Mouse (Mus musculus): ENCODE results near the gene Ap4e1. TPM values are rescaled to one million over a fixed set of nuclear protein-coding genes. Genes with fewer than 3 reads are reported as not detected.
"Not testable (repeated sequence)": the region's sequence is repeated elsewhere in the genome, so short reads cannot be mapped to it uniquely, and the experiment has no call there.

Gene Ap4e1
- polyA plus RNA-seq, 1 experiment from 2014 or later = 9.5 TPM

DNA sequence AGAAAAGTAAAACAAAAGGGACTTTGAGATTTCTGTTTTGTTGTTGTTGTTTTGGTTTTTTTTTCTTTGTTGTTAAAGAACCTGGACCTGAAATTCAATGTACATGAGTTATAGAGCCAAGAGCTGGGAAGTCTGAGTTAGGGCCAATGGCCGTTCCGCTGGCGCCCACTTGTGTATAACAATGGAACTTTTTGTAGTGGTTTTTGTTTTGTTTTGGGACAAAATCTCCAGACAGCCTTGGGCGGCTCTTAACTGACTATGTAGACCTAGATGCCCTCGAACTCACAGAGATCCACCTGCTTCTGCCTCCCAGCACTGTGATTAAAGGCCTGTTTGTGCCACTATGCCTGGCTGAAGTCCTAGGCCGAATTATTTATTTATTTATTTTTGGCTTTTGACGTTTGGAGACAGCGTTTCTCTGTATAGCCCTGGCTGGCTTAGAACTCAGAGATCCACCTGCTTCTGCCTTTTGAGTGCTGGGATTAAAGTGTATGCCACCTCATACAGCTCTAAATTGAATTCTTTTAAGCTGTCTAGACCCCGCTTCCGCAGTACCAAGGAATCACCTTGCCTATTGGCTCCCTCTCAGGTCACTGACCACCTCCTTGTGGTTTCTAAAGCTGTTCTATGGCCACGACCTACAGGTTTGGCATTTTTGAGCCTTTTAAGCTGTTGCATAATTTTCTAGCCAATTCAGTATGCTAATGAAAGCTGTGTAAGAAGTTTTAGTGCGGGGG lies 1.7 kb upstream of the Ap4e1 start:
- WGBS = 38% methylated on average over 12 of the region's 12 CpGs
- Histone ChIP-seq H3K4me2 (no peak overlapping the region), H3K4me3 (peak overlapping the region; percentile 23), H3K27ac (no peak overlapping the region), H3K36me3 (0 out of 2 replicates have a peak, but pooled peaks cover 5% of the 10 kb centered on the region), H3K27me3 (no peaks in the 10 kb centered on the region), H3K4me1 (peaks cover 10% of the 10 kb centered on the region), H3K9ac (no peak overlapping the region), H3K9me3 (no peaks in the 10 kb centered on the region)
- ATAC-seq (ENCODE audit: insufficient number of reproducible peaks, low FRiP score, low TSS enrichment, low read depth) = no peak

DNA sequence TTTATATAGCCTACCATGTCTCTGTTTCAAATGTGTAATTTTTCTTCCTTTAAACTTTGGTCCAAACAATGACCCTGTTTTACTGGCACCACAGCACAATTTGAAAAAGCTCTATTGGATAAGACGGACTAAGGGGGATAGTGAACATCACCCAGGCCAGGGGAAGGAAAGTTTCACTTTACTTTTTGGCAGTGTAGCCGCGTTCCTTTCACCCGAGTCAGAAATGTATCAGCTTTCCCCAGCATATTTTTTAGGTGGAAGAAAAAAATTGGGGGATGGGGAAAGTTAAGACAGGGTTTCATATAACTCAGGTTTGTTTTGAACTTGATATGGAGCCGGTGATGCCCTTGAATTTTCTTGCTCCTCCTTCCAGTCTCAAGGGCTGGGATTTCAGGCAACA lies 1.0 kb upstream of the Ap4e1 start:
- Histone ChIP-seq H3K36me3 (peaks cover 11% of the 10 kb centered on the region), H3K9me3 (no peaks in the 10 kb centered on the region), H3K4me1 (peaks cover 10% of the 10 kb centered on the region), H3K27me3 (no peaks in the 10 kb centered on the region), H3K4me2 (no peak overlapping the region), H3K27ac (no peak overlapping the region), H3K9ac (no peak overlapping the region), H3K4me3 (no peak overlapping the region)
- no peak for ATAC-seq (ENCODE audit: insufficient number of reproducible peaks, low FRiP score, low TSS enrichment, low read depth)
- 61% methylated on average over 5 of the region's 5 CpGs for WGBS

DNA sequence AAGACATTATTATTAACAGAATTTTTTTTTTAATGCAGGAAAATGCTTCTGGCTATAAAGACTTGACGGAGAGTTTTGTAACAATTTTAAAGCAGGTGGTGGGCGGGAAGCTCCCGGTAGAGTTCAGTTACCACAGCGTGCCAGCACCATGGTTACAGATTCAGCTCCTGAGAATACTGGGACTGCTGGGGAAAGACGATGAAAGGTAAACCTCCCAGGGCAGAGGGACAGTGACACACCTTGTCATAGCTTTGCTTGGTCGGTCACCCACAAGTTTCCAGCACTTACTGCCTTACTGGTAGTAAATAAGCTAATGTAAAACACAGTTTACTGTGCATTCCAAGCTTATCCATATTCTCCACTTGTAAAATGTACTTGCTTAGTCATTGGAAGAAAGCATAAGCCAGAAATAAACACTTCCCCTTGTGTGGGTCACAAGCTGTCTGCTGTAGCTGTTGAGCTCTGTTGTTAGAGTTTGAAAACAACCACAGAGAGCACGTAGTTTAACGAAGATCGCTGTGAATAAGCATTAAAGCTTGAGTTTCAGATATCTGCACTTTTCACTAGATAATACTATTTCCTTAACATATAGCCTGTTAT lies 26.6 kb downstream of the Ap4e1 start:
- H3K36me3 ChIP-seq = peaks cover 42% of the 10 kb centered on the region
- no peak for ATAC-seq (ENCODE audit: insufficient number of reproducible peaks, low FRiP score, low TSS enrichment, low read depth)
- H3K4me3 ChIP-seq = no peak overlapping the region
- no peaks in the 10 kb centered on the region for H3K27me3 ChIP-seq
- WGBS = 87% methylated on average over 9 of the region's 9 CpGs
- H3K9me3 ChIP-seq = no peaks in the 10 kb centered on the region
- no peaks in the 10 kb centered on the region for H3K4me1 ChIP-seq
- H3K27ac ChIP-seq = no peak overlapping the region
- no peak overlapping the region for H3K4me2 ChIP-seq
- H3K9ac ChIP-seq = no peak overlapping the region

DNA sequence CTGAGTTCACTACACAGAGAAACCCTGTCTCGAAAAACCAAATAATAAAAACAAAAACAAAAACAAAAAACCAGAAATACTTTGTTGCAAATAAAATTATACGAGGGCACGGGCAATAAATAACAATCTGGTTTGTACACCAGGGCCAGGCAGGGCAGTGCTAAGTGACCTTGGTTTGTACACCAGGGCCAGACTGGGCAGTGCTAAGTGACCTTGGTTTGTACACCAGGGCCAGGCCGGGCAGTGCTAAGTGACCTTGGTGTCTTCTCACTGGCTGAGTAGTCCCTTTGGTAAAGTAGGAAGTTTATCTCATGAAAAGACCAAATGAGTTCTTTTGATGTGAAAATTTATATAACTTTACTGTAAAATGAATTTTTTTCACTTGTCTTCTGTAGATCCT lies 28.8 kb downstream of the Ap4e1 start:
- Histone ChIP-seq H3K4me3 (no peak overlapping the region), H3K9ac (no peak overlapping the region), H3K27ac (no peak overlapping the region), H3K9me3 (no peaks in the 10 kb centered on the region), H3K27me3 (no peaks in the 10 kb centered on the region), H3K36me3 (peaks cover 45% of the 10 kb centered on the region), H3K4me2 (no peak overlapping the region), H3K4me1 (no peaks in the 10 kb centered on the region)
- no peak for ATAC-seq (ENCODE audit: insufficient number of reproducible peaks, low FRiP score, low TSS enrichment, low read depth)
- 90% methylated on average over 4 of the region's 4 CpGs for WGBS

GRCm38 (mm10) chr2:127061471-127061870 lies 53.0 kb downstream of the Ap4e1 start:
- H3K4me2 ChIP-seq = no peak overlapping the region
- ATAC-seq (ENCODE audit: insufficient number of reproducible peaks, low FRiP score, low TSS enrichment, low read depth) = no peak
- no peaks in the 10 kb centered on the region for H3K9me3 ChIP-seq
- H3K27ac ChIP-seq = no peak overlapping the region
- peaks cover 57% of the 10 kb centered on the region for H3K36me3 ChIP-seq
- H3K4me3 ChIP-seq = no peak overlapping the region
- no peak overlapping the region for H3K9ac ChIP-seq
- no peaks in the 10 kb centered on the region for H3K27me3 ChIP-seq
- H3K4me1 ChIP-seq = no peaks in the 10 kb centered on the region
- WGBS = 93% methylated on average over 9 of the region's 9 CpGs

DNA sequence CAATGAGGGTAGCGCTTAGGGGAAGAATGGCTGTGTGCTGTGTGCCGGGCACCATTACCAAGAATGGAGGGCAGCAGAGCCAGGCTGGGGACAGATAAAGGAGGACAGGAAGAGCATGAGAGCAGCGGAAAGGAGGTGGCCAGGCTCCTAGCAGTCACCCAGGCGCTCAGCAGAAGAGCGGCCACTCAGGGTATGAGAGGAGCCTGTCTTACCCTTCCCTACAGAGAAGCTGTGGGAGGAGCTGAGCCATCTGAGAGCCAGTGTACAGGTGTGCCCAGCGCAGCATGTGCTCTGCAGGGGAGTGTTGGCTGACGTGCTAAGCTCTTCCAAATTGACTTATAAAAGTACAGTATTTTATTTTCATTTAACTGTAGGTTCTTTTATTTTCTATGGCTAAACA lies 60.3 kb downstream of the Ap4e1 start:
- no peak overlapping the region for H3K9ac ChIP-seq
- ATAC-seq (ENCODE audit: insufficient number of reproducible peaks, low FRiP score, low TSS enrichment, low read depth) = no peak
- no peak overlapping the region for H3K27ac ChIP-seq
- no peaks in the 10 kb centered on the region for H3K9me3 ChIP-seq
- no peak overlapping the region for H3K4me2 ChIP-seq
- 72% methylated on average over 7 of the region's 7 CpGs for WGBS
- peaks cover 13% of the 10 kb centered on the region for H3K4me1 ChIP-seq
- H3K36me3 ChIP-seq = peaks cover 8% of the 10 kb centered on the region; the same call in 1 of the 2 replicates
- no peaks in the 10 kb centered on the region for H3K27me3 ChIP-seq
- no peak overlapping the region for H3K4me3 ChIP-seq

DNA sequence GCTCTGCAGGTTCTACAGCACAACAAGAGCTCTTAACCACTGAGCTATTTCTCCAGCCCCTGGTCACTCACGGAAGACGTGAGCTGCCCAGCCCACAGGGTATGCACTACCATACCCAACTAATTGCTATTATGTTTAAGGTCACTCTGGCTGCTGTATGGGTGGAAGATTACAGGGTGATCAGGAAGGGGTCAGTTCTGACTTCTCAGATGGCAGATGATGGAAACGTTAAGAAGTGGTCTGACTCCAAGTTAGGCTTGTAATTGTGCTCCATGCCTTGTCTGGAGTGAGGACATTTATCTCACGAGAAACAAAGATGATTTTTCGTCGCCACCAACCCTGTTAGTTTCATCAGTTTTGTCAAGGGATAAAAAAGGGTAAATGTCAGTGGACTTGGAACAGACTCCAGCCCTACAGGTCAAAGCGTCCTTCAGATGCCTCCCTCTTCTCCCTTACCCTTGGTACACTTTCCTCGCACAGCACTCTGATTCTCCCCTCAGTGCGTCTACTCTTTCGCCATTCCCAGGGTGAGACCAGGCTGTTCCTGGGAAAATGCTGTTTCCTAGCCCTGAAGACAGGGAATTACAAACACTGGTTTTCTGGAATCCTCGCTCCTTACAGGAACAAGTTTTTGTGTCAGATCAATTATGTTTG lies 61.4 kb downstream of the Ap4e1 start:
- no peaks in the 10 kb centered on the region for H3K9me3 ChIP-seq
- H3K27ac ChIP-seq = peak overlapping the region; percentile 54
- H3K27me3 ChIP-seq = no peaks in the 10 kb centered on the region
- H3K36me3 ChIP-seq = peaks cover 8% of the 10 kb centered on the region; the same call in 1 of the 2 replicates
- WGBS = 9% methylated on average over 11 of the region's 11 CpGs
- H3K9ac ChIP-seq = peak overlapping the region; percentile 61; the same call in 1 of the 2 replicates
- H3K4me2 ChIP-seq = peak overlapping the region; percentile 62
- ATAC-seq (ENCODE audit: insufficient number of reproducible peaks, low FRiP score, low TSS enrichment, low read depth) = no peak
- H3K4me1 ChIP-seq = peaks cover 13% of the 10 kb centered on the region
- H3K4me3 ChIP-seq = peak overlapping the region; percentile 64

DNA sequence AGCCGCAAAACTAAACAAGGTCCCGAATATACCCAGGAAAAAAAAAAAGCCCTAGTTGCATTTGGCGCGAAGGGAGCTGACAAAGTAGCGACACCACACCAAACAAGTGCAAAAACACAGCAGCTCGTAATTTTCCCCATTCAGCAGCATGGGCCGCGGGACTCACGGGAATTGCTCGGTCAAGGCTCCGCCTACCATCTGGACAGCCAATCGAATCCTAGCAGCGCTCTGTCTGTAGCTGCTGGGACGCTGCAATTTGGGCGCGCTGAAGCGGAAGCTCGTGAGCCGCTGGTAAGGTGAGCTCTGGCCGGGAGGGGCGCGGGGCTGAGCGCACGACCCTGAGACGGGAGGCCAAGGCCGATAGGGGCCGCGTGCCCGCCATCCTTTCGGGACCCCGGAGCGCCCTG lies 61.9 kb downstream of the Ap4e1 start, which contains the start of gene Blvra:
TSS of gene Blvra (plus strand) at position 231 of the 407 bp plus-strand sequence.
- Histone ChIP-seq H3K27ac (peak within 1 kb of the TSS; percentile 54), H3K4me2 (peak within 1 kb of the TSS; percentile 62), H3K36me3 (peaks cover 8% of the 10 kb centered on the region; the same call in 1 of the 2 replicates), H3K4me3 (peak within 1 kb of the TSS; percentile 64), H3K9ac (peak within 1 kb of the TSS; percentile 61), H3K9me3 (no peaks in the 10 kb centered on the region), H3K4me1 (peaks cover 13% of the 10 kb centered on the region), H3K27me3 (no peaks in the 10 kb centered on the region)
- ATAC-seq (ENCODE audit: insufficient number of reproducible peaks, low FRiP score, low TSS enrichment, low read depth) = peak; percentile 95
- WGBS = 1% methylated on average over 31 of the region's 32 CpGs

DNA sequence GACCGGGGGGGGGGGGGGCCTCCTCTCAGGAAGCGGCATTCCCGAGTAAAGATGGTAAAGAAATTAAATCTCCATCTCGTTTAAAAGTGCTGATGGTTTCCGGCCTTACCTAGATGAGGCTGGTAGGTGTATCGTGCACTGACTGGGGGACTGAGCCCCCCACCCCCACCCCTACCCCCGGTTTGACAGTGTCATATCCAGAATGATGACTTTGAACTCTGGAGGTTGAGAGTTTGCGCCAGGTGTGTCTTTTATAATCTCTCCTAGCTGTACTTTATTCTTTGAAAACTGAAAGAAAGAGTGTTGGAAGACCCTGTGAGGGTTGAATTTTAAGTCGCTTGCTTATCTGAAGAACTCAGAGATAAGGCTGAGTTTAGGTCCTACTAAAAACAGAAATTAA lies 62.4 kb downstream of the Ap4e1 start:
- Histone ChIP-seq H3K4me3 (peak overlapping the region; percentile 64), H3K9me3 (no peaks in the 10 kb centered on the region), H3K36me3 (peaks cover 6% of the 10 kb centered on the region; the same call in 1 of the 2 replicates), H3K4me1 (peaks cover 13% of the 10 kb centered on the region), H3K4me2 (peak overlapping the region; percentile 62), H3K27ac (peak overlapping the region; percentile 54), H3K9ac (peak overlapping the region; percentile 61), H3K27me3 (no peaks in the 10 kb centered on the region)
- WGBS = 10% methylated on average over 9 of the region's 9 CpGs
- ATAC-seq (ENCODE audit: insufficient number of reproducible peaks, low FRiP score, low TSS enrichment, low read depth) = peak; percentile 32; the same call in 1 of the 2 replicates

DNA sequence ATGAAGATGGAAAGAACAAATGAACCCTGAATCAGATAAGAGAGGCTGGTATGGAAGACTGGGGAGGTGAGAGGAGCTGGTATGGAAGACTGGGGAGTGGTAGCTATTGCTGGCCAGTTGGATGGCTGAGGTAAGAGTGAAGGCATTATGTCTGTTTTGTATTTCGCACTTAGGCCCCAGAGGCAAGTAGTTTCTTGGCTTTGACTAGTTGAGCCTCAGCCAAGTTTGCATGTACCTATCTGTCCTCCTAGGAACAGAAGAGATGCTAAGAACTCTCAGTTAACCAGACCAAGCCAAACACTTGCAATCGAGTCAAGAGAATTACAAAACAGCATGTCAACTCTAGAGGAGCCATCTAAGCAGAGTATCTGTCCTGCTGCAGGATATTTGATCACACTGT lies 65.6 kb downstream of the Ap4e1 start:
- no peak for ATAC-seq (ENCODE audit: insufficient number of reproducible peaks, low FRiP score, low TSS enrichment, low read depth)

DNA sequence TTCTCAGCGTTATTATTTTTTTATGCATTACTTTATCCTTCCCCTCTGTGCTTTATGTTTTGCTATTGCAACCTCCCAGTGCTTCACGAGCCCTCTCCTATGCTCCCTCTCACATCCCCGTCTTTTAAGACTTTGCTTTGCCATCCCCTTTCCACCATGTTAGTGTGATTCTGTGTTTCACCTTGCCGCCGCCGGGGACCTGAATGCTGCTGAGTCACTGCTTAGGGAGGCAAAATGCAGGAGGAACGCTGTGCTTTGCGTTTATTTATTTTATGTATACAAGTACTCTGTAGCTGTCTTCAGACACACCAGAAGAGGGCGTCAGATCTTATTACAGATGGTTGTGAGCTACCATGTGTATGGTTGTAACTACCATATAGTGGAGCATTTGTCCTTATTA lies 69.1 kb downstream of the Ap4e1 start:
- H3K4me3 ChIP-seq = no peak overlapping the region
- H3K9me3 ChIP-seq = no peaks in the 10 kb centered on the region
- no peak for ATAC-seq (ENCODE audit: insufficient number of reproducible peaks, low FRiP score, low TSS enrichment, low read depth)
- H3K36me3 ChIP-seq = peaks cover 8% of the 10 kb centered on the region; the same call in 1 of the 2 replicates
- no peaks in the 10 kb centered on the region for H3K27me3 ChIP-seq
- no peak overlapping the region for H3K27ac ChIP-seq
- H3K9ac ChIP-seq = no peak overlapping the region
- 78% methylated on average over 9 of the region's 9 CpGs for WGBS
- no peaks in the 10 kb centered on the region for H3K4me1 ChIP-seq
- no peak overlapping the region for H3K4me2 ChIP-seq

More for the DNA sequence above, 65.6 kb downstream of the Ap4e1 start:
- Histone ChIP-seq H3K9ac (no peak overlapping the region), H3K36me3 (no peaks in the 10 kb centered on the region), H3K27me3 (no peaks in the 10 kb centered on the region), H3K9me3 (no peaks in the 10 kb centered on the region), H3K27ac (no peak overlapping the region), H3K4me1 (peaks cover 13% of the 10 kb centered on the region), H3K4me3 (no peak overlapping the region), H3K4me2 (no peak overlapping the region)
- WGBS = 91% methylated on average over 2 of the region's 2 CpGs

DNA sequence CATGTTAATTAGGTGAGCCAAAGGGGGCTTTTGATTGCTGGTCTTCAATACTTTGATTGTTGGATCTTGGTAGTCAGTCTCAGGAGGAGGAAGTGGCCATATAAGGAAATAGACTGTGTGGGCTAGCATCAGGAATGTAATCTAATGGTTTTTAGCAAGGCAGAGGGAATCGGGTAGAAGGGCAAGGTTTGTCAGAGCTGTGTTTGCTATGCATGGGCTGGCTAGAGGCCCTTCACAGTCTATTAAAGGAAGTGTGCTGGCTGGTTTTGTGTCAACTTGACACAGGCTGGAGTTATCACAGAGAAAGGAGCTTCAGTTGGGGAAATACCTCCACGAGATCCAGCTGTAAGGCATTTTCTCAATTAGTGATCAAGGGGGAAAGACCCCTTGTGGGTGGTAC lies 70.5 kb downstream of the Ap4e1 start:
- not testable (repeated sequence) for H3K9me3 ChIP-seq; H3K27me3 ChIP-seq; H3K4me2 ChIP-seq; H3K4me3 ChIP-seq; H3K4me1 ChIP-seq; H3K9ac ChIP-seq; H3K36me3 ChIP-seq; H3K27ac ChIP-seq; ATAC-seq (ENCODE audit: insufficient number of reproducible peaks, low FRiP score, low TSS enrichment, low read depth)
- 72% methylated on average over 2 of the region's 2 CpGs for whole genome bisulfite sequencing

All from limb, embryonic 15.5 days (tissue).